Mouse (Mus musculus) cerebellum, adult 2 months (tissue): ENCODE data around the gene Gm4858.

Source experiments
- CTCF ChIP-seq: fragments of 200-500 bp; IDR thresholded peaks from 2 replicates; pipeline ENCODE4 v1.5.1; 2011; ENCODE audit warnings: low read depth, mild to moderate bottlenecking, control low read depth, low read length, moderate library complexity, borderline replicate concordance; ENCODE audit not compliant: insufficient read depth
- POLR2A ChIP-seq: fragments of 200-500 bp; IDR thresholded peaks from 2 replicates; pipeline ENCODE4 v1.6.1; 2011; ENCODE audit warnings: low read length, control low read depth, borderline replicate concordance; ENCODE audit not compliant: insufficient read depth

GRCm38 (mm10) chr3:93023411-93024184 lies 45.0 kb upstream of the Gm4858 start:
- TF ChIP-seq CTCF (no peak), POLR2A (no peak)
